Mouse (Mus musculus): Measurements from ENCODE around the gene Zmynd8.

GRCm38 (mm10) chr2:165852453-165852852, 46.4 kb downstream of the Zmynd8 start:
- no peak for TF ChIP-seq CTCF (IDR thresholded peaks at IDR 0.05; ENCODE audit: borderline replicate concordance, insufficient read depth, low read length)
- no peak for TF ChIP-seq POLR2A (IDR thresholded peaks at IDR 0.05; ENCODE audit: low read depth, low read length)

All from embryonic fibroblast, embryonic 13.5 days (primary cell).